Mouse (Mus musculus): ENCODE results near the gene Gpsm1.

GRCm38 (mm10) chr2:26329402-26329801 lies 14.1 kb downstream of the Gpsm1 start:
- TF ChIP-seq GATA1 (IDR thresholded peaks at IDR 0.05; ENCODE audit: borderline replicate concordance, low read length) (no peak), FLI1 (IDR thresholded peaks at IDR 0.05; ENCODE audit: low read length) (no peak)
